Mouse (Mus musculus): ENCODE results near the gene Erg. TPM values are rescaled to one million over a fixed set of nuclear protein-coding genes. Genes with fewer than 3 reads are reported as not detected.
A peak's percentile ranks its signal among the peaks of the same experiment; 100 is the strongest.

The Erg gene
- total RNA-seq, 1 experiment from 2014 or later: 272 TPM

DNA sequence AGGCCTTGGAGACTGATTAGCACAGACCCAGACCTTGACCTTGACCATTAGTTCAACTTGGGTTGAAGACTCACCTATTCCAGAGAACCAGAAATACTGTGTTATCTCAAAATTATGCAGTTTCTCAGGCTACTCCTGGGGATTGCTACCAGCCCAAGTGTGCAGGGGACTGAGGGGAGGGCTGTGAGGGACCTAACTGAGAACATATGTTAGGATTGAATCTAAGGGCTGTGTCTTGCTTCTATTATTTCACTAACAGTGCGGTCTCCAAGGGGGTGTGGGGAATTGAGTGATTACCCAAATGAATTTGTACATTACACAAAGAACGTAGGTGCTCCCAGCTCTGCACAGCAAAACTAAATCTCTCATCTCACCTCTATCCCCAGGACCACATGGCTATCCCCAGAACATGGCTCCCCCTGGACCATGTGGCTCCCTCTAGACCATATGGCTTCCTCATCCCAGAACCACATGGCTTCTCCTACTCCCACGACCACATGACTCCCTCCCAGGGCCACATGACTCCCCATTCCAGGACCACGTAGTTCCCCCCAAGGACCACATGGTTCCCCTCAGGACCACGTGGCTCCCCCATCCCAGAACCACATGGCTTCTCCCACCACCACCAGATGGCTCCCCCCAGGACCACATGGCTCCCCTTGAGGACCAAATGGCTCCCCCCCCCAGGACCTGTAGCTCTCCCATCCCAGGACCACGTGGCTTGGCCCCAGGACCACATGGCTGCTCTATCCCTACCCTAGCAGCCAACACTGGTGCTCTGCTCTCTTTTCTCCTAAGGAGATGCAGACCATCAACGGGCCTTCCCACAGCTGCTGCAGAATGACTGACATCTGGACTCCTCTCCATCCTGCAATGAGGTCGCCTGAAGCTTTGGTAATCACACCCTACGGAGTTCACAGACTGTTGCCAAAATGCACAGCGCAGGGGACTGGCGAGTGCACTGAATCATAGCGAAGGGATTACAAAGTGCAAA lies 229.1 kb downstream of the Erg start:
- no peak for ATAC-seq (replicated peaks in 1 of 2; ENCODE audit: insufficient read depth in 1 of 2, low FRiP score in 2 of 2, low TSS enrichment in 1 of 2, low read depth in 1 of 2, poor library complexity in 2 of 2, severe bottlenecking in 2 of 2)

DNA sequence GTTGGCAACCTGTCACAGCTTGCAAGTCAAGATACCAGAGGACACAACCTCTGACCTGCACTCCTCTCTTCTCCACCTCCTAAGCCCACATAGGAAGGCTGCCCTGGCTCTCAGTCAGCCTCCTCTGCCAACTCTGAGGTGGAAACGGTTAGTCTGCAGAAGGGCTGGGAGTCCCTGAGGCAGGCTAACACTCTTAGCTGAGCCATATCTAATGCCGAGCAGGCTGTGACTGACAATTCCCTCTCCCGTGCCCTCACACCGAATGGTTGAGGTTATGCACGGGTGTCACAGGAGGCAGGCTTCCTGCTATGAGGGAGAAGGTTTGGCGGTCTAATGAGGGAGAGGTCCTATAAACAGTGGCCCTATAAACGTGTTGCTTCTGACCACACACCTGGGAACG lies 232.6 kb downstream of the Erg start:
- ATAC-seq (replicated peaks in 1 of 2; ENCODE audit: insufficient read depth in 1 of 2, low FRiP score in 2 of 2, low TSS enrichment in 1 of 2, low read depth in 1 of 2, poor library complexity in 2 of 2, severe bottlenecking in 2 of 2): no peak

DNA sequence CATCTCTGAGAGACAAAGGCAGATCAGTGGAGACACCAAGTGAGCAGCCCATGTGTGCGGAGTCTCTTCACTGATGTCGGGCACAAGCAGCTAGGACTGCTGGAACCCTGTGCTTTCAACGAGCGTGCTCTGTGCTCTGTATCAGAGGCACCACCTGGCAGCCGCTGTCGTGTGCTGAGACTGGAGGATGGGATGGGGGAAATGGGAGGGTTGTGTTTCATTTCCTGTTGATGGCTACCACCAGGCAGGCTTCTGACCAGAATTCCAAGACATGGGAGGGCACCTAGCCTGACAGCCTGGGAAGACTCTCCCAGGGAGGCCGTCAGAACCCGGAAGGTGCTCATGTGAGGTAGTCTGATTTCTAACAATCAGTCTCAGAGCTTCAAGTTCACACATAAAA lies 234.1 kb downstream of the Erg start:
- no peak for ATAC-seq (replicated peaks in 1 of 2; ENCODE audit: insufficient read depth in 1 of 2, low FRiP score in 2 of 2, low TSS enrichment in 1 of 2, low read depth in 1 of 2, poor library complexity in 2 of 2, severe bottlenecking in 2 of 2)

DNA sequence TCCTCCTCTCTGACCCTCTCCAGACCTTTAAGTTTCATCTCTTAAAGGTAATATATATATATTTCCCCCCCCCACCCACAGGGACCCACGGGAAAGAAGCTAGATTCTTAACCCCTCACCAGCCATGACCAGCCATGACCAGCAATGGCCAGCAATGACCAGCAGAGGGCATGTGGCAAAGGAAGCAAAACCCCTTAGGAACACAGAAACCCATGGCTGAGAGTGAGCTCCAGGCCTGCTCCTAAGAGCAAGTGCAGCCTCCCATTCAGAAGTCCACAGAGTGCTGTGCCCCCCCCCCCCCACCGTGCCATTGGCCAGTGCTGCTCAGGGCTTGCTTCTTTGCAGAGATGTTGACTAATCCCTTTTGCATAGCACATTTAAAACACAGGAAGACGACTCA lies 235.9 kb downstream of the Erg start:
- ATAC-seq (replicated peaks in 1 of 2; ENCODE audit: insufficient read depth in 1 of 2, low FRiP score in 2 of 2, low TSS enrichment in 1 of 2, low read depth in 1 of 2, poor library complexity in 2 of 2, severe bottlenecking in 2 of 2): peak; percentile 29 to 82; a peak in 3 of 4 replicates

DNA sequence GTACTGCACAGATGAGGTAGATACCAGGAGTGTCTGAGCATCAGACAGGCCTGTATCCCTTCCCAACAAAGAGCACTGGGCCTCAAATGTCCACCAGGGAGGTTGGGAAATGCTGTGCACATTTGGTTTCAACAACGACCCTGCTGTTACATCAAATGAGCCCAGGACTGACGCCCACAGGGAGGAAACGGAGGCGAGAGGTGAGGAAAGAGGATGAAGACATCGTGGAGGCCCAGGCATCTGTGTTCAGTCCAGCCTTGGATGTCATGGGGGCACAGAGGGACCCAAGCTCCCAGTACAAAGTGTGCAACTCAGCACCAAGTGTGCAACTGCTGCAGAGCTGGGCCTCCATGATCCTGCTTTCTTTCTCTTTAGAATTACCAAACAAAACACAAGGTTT lies 236.6 kb downstream of the Erg start:
- ATAC-seq (replicated peaks in 1 of 2; ENCODE audit: insufficient read depth in 1 of 2, low FRiP score in 2 of 2, low TSS enrichment in 1 of 2, low read depth in 1 of 2, poor library complexity in 2 of 2, severe bottlenecking in 2 of 2): peak; percentile 36 to 68; a peak in 2 of 4 replicates

DNA sequence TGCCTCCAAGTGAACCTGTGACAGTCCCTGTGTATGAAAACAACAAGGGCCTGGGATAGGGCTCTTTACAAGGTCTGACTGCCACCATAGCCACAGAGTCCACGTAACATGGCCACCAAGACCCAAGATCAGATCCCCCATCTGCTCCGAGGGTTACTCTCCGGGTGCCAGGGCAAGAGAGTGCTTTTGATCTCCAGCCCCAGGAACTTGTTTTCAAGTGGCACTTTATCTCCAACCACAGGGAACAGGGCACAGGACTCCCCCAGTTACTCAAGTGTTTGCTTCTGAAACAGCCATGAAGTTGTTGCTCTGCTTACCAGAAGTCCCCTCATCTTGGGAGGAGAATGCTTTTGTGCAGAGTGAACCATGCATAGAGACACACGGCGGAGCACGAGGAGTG lies 237.0 kb downstream of the Erg start:
- no peak for ATAC-seq (replicated peaks in 1 of 2; ENCODE audit: insufficient read depth in 1 of 2, low FRiP score in 2 of 2, low TSS enrichment in 1 of 2, low read depth in 1 of 2, poor library complexity in 2 of 2, severe bottlenecking in 2 of 2)

DNA sequence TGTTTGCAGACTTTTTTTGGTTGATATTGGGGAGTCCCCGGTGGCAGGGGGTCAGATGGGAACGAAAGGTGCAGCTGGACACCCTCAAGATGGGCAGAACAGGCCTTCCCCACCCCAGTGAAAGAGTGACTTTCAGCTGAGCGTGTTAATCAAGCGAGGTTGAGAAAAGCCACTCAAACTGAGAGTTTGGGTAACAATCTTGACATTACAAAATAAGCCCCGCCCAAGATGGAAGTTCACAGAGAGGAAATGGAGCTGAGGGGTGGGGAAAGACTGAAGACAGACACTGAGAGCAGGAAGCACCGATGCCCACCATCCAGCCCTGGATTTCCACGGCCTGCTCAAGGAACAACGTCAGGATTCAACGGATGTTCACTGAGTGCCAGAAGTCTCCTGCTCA lies 237.8 kb downstream of the Erg start:
- ATAC-seq (replicated peaks in 1 of 2; ENCODE audit: insufficient read depth in 1 of 2, low FRiP score in 2 of 2, low TSS enrichment in 1 of 2, low read depth in 1 of 2, poor library complexity in 2 of 2, severe bottlenecking in 2 of 2): peak in 1 of 2 experiments; percentile 29; a peak in 1 of 4 replicates

DNA sequence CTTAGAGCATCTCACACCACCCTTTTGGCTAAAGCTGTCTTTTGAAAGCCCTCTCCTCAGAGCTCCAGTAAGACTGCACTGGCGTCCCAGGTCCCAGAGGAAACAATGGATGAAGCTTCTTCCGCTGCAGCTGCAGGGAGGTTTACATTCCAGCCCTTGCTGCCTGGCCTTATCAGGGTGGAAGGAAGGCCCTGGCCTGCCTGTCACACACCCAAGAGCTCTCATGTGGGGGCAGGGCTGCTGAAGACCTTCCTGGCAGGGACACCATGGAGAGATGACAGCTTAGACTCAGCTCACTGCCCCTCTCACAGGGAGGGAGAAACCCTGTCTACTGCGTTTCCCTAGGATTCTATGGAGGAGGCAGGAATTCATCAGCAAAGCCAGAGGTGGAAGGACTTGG lies 239.2 kb downstream of the Erg start:
- no peak for ATAC-seq (replicated peaks in 1 of 2; ENCODE audit: insufficient read depth in 1 of 2, low FRiP score in 2 of 2, low TSS enrichment in 1 of 2, low read depth in 1 of 2, poor library complexity in 2 of 2, severe bottlenecking in 2 of 2)

DNA sequence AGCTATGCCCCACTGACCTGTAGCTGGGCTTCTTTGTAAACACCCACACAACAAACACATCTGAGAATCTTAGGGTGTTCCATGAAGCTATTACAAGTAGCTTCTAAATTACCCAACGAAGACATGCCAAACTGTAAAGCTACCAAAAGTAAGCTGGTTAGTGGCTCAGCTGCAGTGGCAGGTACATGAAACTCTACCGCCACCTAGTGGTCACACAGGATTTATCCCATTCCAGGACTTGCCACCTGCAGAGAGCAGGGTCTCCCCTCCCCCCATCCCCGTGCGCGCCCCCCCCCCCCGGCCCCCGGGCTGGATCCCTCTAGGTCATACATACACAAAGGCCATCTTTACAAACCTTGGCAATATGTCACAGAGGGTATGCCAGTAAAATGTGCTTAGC lies 240.5 kb downstream of the Erg start:
- peak in 1 of 2 experiments; percentile 47; a peak in 1 of 4 replicates for ATAC-seq (replicated peaks in 1 of 2; ENCODE audit: insufficient read depth in 1 of 2, low FRiP score in 2 of 2, low TSS enrichment in 1 of 2, low read depth in 1 of 2, poor library complexity in 2 of 2, severe bottlenecking in 2 of 2)

DNA sequence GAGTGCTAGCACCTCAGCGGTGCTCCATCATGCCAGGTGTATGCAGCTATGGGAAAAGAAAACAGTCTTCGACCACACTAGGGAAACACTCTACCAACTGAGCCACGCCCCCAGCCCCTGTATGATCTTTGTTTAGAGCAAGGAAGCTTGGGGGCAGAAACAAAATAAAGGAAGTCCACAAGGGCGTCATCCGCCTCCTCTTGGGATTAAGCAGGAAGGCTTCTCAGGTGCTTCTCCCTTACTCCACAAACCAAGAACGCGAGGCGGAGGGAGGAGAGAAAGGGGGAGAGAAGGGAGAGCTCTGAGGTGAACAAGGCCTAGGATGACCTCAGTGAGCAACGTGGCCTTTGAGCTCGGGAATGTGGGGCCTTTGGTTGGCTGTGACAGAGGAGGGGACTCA lies 241.4 kb downstream of the Erg start:
- ATAC-seq (replicated peaks in 1 of 2; ENCODE audit: insufficient read depth in 1 of 2, low FRiP score in 2 of 2, low TSS enrichment in 1 of 2, low read depth in 1 of 2, poor library complexity in 2 of 2, severe bottlenecking in 2 of 2): no peak

DNA sequence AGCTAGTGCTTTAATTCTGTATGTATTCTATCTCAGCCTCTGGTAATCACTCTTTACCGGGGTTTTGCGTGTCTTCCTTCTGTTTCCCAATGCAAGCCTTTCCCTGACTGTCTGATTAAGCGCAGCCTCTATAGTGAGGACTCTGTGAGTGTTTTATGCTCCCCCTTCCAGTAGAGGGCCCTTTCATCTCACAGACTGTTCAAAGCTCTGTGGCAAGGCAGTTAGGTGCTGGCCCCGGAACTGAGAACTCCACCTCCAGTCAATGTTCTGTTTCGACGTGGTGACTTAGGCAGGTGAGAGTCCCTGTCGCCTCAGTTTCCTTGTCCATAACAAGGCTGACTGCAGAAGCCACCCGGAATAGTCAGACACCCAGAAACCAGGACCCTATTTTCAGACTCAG lies 244.4 kb downstream of the Erg start:
- no peak; a peak in 1 of 4 replicates for ATAC-seq (replicated peaks in 1 of 2; ENCODE audit: insufficient read depth in 1 of 2, low FRiP score in 2 of 2, low TSS enrichment in 1 of 2, low read depth in 1 of 2, poor library complexity in 2 of 2, severe bottlenecking in 2 of 2)

DNA sequence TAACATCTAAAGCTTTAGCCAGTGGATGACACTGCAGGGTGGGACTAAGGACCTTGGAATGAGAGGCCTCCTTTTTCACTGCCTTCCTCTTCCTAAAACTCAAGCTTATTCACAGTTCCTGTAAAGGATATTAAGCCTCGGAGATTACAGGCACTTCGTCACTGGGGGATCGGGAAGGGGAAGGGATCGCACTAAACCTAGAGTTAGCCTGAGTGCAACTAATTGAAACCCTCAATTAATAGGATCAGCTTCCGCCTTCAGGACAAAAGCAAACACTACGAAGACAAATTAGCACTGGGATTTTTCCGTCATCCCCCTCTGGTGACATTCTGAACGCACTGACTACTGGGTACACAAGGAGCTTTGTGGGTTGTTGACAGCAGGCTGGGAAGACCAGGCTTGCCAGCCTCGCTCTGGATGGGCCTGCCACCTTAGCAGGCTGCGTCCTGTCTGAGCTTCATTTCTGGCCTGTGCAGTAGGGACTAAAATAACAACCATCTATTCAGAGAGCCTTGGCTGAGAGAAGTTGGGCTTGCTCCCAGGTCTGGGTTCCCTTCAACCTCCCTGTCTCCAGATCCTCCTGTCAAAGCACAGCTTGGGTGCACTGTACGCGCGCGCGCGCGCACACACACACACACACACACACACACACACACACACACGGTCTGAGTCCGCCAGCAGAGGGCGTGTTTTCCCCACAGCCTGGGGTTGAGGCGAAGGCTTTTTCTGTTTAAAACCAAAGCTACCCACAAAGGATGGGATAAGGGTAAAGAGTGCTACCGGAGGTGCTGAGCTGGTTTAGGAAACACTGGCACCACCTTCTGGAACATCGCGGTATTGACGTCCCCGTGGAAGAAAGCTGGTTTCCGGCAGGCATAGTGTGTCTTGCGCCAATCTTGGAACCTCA lies 245.3 kb downstream of the Erg start:
- peak; percentile 85 to 89 for ATAC-seq (replicated peaks in 1 of 2; ENCODE audit: insufficient read depth in 1 of 2, low FRiP score in 2 of 2, low TSS enrichment in 1 of 2, low read depth in 1 of 2, poor library complexity in 2 of 2, severe bottlenecking in 2 of 2)

DNA sequence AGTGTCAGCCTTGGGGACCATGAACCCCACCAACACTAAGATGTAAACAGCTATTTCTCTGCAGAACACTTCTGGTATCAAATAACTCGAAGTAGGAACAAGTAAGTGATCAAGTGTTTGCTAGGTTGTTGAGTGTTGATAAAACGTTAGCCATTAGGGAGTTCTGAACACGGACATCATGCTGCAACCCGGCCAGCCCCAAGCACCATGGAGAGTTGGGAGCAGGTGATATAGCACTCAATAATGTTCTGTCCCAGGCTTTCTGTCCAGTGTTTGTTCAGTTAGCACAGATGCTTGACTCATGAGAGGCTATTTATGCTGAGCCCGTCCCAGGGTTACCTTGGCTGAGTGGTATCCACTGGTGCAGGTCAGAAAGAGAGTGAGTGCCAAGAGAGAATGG lies 254.2 kb downstream of the Erg start:
- no peak for ATAC-seq (replicated peaks in 1 of 2; ENCODE audit: insufficient read depth in 1 of 2, low FRiP score in 2 of 2, low TSS enrichment in 1 of 2, low read depth in 1 of 2, poor library complexity in 2 of 2, severe bottlenecking in 2 of 2)

DNA sequence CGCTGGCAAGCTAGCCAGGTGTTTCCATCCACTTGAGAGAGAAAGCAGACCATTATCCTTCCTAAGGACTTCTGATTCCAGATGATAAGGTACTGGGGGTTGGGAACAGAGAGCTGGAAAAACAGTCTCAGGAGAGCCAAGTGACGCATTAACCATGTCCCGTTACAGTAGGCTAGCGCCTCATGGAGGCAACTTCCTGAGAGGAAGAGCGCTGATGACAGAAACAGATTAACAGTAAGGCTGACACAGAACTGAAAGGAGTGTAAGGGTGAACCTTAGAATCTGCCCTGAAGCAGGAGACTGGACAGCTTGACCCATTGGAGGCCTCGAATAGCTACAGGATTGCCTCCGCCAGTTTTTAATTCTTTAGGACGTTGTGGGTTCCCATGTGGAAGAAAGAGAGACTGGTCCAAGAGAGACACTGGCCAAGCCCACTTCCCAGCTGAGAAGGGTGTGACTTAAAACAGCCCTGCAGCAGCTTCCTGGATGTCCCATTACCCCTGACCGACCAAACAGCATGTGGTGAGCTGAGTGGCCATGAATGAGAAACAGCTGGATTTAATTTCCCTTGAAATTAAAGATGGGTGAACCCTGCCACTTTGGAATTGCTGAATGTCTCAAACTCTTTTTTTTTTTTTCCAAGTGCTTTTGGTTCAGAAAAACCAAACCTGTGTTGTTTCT lies 264.3 kb downstream of the Erg start:
- no peak for ATAC-seq (replicated peaks in 1 of 2; ENCODE audit: insufficient read depth in 1 of 2, low FRiP score in 2 of 2, low TSS enrichment in 1 of 2, low read depth in 1 of 2, poor library complexity in 2 of 2, severe bottlenecking in 2 of 2)

Measured in hematopoietic stem cell, adult 5-6 weeks (primary cell).